Mouse (Mus musculus) liver, adult (tissue): ENCODE measurements at regions not wholly inside any gene's neighbourhood (a gene's known extent, or its start where the extent isn't known, plus 50 kb on each side); places are given as distances from the start of the nearest gene placed in this dataset.

Experiments
- GATA4 ChIP-seq: IDR thresholded peaks from 2 replicates; pipeline ENCODE4 v1.6.1; 2014; ENCODE audit warnings: mild to moderate bottlenecking, low read length; ENCODE audit not compliant: insufficient replicate concordance

DNA sequence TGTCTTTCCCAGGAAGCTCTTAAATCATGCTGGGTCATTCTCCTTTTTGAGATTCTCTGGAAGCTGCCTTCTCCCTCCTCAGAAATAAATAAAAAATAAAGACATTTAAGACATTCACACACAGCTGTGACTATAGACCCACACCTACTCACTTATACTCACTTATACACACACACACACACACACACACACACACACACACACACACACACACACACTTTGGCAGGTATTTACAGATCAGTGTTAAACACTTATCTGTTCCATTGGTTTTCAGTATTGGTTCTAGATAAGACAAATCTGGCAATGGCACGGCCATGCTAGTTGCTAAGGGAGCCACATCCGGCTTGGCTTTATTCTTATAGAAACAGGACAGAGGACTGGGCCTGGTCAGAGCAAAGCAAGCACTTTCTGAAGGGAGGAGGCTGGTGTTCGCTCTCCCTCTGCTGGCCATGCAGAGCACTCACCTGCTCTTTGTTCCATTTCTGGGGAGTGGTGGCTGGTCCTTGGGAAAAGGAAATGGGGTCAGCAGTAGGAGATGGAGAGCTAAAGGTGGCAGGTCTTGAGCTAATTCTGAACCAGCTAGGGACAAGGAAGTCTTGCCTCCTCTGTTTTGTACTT, 123.8 kb upstream of the C1qtnf7 start:
- no peak for TF ChIP-seq GATA4

- TF ChIP-seq GATA4: no peak
These were observed 122.3 kb upstream of the C1qtnf7 start for GRCm38 (mm10) chr5:43392908-43393545.

- TF ChIP-seq GATA4: no peak
These were observed 98.1 kb upstream of the C1qtnf7 start for GRCm38 (mm10) chr5:43417259-43417658.

DNA sequence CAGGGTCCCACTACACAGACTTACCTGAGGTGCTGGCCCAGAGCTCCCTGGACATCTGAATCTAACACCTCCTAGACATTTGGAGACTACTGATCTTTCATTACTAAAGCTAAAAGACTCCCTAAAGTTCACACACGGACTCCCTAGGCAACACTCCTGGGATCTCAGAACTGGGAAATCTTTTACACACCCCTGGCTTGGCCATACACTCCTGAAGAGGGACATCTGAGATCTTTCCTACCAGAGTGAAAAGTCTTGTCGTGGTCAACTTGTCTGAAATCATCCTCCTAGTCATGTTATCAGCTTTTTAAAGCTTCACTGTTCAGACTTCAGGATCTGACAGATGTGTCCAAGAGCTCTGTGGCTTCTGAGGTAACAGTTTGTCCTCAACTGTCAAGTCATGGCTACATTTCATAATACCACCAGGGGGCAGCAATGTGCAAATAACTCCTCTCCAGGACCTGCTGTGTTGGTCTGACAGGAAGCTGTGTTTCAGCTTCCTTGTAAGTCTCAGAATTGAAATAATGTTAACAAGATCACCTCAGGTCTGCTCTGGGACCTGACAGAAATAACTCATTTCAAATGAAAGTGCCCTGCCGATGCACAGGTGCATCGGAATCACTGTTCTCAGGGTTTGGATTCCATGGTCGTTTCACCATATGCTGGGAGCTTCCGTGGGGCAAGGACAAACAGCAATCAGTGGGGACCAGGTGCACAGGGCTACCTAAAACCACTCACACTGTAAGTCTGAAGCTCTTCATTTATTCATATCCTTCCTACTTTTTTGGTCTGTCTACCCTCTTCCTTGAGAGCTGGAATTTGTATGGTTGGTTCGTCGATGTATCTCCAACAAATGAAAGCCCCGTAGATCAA, 92.3 kb upstream of the C1qtnf7 start:
- TF ChIP-seq GATA4: no peak

GRCm38 (mm10) chr5:43424551-43425257, 90.6 kb upstream of the C1qtnf7 start:
- no peak for TF ChIP-seq GATA4

- TF ChIP-seq GATA4: no peak
These were observed 82.0 kb upstream of the C1qtnf7 start for GRCm38 (mm10) chr5:43433337-43433736.

DNA sequence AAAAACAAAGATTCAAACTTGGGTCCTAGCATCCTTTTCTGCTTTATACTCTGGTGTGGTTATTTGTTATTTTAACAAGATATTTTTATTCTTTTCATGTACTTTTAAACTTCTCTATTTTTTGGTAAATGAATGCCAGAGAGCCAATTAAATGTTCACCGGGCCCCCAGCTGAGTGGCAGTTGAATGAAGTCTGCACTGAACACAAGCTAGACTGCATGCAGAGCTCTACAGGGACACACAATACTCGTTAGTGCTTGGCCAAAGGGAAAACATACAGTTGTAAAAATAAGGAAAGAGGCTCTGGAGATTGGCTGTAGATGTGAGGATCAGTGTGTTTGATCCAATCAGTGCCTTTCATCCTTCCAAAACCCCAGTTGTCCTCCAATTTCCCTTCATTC, 76.1 kb upstream of the C1qtnf7 start:
- TF ChIP-seq GATA4: no peak

DNA sequence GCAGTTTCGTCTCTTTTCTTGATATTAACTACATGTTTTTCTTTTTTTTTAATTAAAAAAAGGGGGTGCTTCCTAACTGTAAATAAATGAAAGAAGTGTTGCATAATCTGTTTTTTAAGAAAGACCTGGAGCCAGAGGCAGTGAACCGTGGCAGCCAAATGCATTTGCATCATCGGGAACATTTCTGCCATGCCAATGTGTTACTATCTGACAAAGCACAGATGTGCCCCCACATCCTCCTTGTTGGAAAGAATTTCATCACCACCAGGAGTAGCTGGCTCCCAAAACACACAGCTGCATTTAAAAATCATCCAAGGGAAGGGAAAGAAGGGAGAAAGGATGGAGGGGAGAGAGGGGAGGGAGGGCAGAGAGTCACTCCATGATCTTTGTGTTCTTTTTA, 74.0 kb upstream of the C1qtnf7 start:
- TF ChIP-seq GATA4: no peak

- TF ChIP-seq GATA4: no peak
These were observed 70.6 kb upstream of the C1qtnf7 start for GRCm38 (mm10) chr5:43444582-43445214.

GRCm38 (mm10) chr5:43445620-43446019, 69.7 kb upstream of the C1qtnf7 start:
- TF ChIP-seq GATA4: no peak

DNA sequence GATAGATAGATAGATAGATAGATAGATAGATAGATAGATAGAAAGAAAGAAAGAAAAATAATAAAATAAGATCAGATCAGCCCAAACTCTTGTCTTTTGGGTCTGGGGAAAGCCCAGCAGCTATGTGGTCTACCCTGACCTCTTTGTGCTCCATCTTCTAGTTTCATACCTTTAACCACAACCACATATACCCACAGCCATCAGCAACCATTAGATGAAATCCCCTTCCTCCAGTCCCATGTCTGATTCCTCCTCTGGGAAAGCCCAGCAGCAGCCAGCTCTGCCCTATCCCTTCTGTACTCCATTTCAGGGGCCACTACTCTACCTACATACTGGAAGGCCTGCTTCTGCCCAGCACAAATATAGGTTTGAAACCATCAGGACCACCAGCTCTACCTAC, 69.0 kb upstream of the C1qtnf7 start:
- TF ChIP-seq GATA4: no peak

- no peak; the same call in 1 of the 2 replicates for TF ChIP-seq GATA4
These were observed 59.3 kb upstream of the C1qtnf7 start for GRCm38 (mm10) chr5:43456018-43456417.

GRCm38 (mm10) chr5:43457725-43458124, 57.6 kb upstream of the C1qtnf7 start:
- TF ChIP-seq GATA4: no peak

DNA sequence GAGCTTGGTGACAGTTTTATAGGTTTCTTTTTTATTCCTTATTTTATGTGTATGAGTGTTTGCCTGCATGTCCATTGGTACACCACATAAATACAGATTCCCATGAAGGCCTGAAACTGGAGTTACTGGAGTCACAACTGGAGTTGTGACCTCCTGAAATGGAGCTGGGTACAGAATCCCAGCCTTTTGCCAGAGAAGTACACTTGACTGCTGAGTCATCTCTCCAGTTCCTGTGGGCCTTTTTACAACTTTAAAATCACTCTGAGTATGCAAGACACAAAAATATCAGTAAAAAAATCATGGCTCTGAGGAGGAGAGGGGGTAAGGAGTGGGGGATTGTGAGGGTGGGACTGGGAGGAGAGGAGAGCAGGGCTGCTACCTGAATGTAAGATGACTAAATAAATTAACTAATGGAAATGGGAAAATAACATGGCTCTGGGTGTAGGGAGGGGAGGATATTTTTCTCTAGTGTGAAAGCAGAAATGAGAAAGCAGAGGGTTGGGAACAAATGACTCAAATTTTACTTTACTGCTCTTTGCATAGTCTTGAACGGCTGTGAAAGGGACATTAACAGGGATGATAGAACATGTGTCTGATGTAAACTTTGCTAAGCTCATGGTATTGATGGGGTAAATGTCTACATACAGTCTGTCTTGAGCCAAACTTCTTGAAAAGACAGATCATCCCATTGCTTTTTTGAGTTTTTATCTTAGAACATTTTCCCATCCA, 53.2 kb upstream of the C1qtnf7 start:
- TF ChIP-seq GATA4: no peak
